Mouse (Mus musculus) frontal cortex, postnatal 25 days (tissue): Measurements from ENCODE around the gene Otop2.

Source experiments
- DNase-seq, 2 experiments: peaks; one replicate each; pipeline ENCODE4 v3.0.0; 2022; ENCODE audit warnings: low spot score in 2 of 2

The Otop2 gene

GRCm38 (mm10) chr11:115297214-115297826 is 9.6 kb upstream of the Otop2 start, which contains the start of gene Fads6:
Fads6 (minus strand) TSS chr11:115297663.
- peak in 1 of 2 experiments; percentile 60 for DNase-seq

- DNase-seq: no peak
These were observed 8.8 kb upstream of the Otop2 start for GRCm38 (mm10) chr11:115298160-115298559.

GRCm38 (mm10) chr11:115300745-115301144 is 6.2 kb upstream of the Otop2 start:
- DNase-seq: no peak

- no peak for DNase-seq
These were observed 5.6 kb upstream of the Otop2 start for GRCm38 (mm10) chr11:115301351-115301750.

- no peak for DNase-seq
These were observed 3.8 kb upstream of the Otop2 start for GRCm38 (mm10) chr11:115303167-115303566.

GRCm38 (mm10) chr11:115308781-115309180 is 1.8 kb downstream of the Otop2 start:
- DNase-seq: no peak

- DNase-seq: no peak
These were observed 7.3 kb downstream of the Otop2 start for GRCm38 (mm10) chr11:115314249-115314648.

GRCm38 (mm10) chr11:115317204-115317603 is 10.2 kb downstream of the Otop2 start:
- DNase-seq: no peak

- DNase-seq: no peak
These were observed 11.5 kb downstream of the Otop2 start for GRCm38 (mm10) chr11:115318245-115319027.

- DNase-seq: no peak
These were observed 12.9 kb downstream of the Otop2 start for GRCm38 (mm10) chr11:115319704-115320383.

- DNase-seq: no peak
These were observed 15.1 kb downstream of the Otop2 start, which contains the start of gene Ush1g for GRCm38 (mm10) chr11:115321906-115322693. Ush1g (minus strand) TSS chr11:115322041.

- DNase-seq: no peak
These were observed 16.4 kb downstream of the Otop2 start for GRCm38 (mm10) chr11:115323354-115323753.

GRCm38 (mm10) chr11:115326730-115327129 is 19.8 kb downstream of the Otop2 start:
- DNase-seq: peak in 1 of 2 experiments; percentile 41

- DNase-seq: no peak
These were observed 22.4 kb downstream of the Otop2 start for GRCm38 (mm10) chr11:115329339-115329738.

GRCm38 (mm10) chr11:115334531-115334930 is 27.6 kb downstream of the Otop2 start, which contains the start of gene Otop3:
Otop3 (plus strand) TSS chr11:115334731.
- no peak for DNase-seq

- no peak for DNase-seq
These were observed 28.3 kb downstream of the Otop2 start for GRCm38 (mm10) chr11:115335223-115335622.

GRCm38 (mm10) chr11:115336115-115336514 is 29.2 kb downstream of the Otop2 start:
- DNase-seq: no peak

GRCm38 (mm10) chr11:115337350-115337749 is 30.4 kb downstream of the Otop2 start:
- no peak for DNase-seq

GRCm38 (mm10) chr11:115337826-115338225 is 30.9 kb downstream of the Otop2 start:
- DNase-seq: no peak

- DNase-seq: no peak
These were observed 34.3 kb downstream of the Otop2 start for GRCm38 (mm10) chr11:115341246-115341645.

GRCm38 (mm10) chr11:115341866-115342265 is 34.9 kb downstream of the Otop2 start:
- no peak for DNase-seq

- no peak for DNase-seq
These were observed 38.0 kb downstream of the Otop2 start for GRCm38 (mm10) chr11:115344967-115345366.
